Mouse (Mus musculus): ENCODE measurements around the gene Grin2a.

DNA sequence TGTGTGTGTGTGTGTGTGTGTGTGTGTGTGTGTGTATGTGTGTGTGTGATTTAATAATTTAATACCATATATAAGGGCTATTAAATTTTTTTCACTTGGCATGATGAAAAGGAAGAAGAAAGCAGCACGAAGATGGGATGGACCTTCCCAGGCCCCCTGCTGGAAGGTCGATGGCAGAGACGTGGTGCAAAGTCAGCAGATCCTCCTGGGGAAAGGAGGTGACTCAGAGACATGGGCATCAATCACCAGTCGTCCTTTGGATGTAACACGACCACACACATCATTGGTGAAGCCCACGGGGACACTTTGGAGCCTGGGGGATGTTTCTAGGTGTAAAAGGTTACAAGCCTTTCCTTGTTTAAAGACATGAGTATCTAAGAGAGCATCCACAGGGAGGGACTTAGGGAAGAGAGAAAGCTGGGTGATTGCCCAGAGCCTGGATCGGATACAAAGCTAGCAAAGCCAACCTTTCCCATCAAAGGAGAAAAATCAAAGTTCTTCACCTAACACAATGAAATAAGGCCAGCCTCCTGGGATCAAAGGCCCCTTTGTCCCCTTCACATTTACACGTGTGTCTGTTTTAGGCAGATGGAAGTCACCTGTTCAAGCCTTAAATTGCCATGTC, 53.9 kb downstream of the Grin2a start:
- no peak for TF ChIP-seq POLR2A (IDR thresholded peaks at IDR 0.05; ENCODE audit: extremely low read depth, insufficient read depth, low read length)
- TF ChIP-seq CTCF (IDR thresholded peaks at IDR 0.05; ENCODE audit: extremely low read depth, insufficient read depth, low read length): no peak
